Mouse (Mus musculus) ZHBTc4 (cell line): Measurements from ENCODE around the gene Cavin1.
"Not testable (repeated sequence)": the region's sequence is repeated elsewhere in the genome, so short reads cannot be mapped to it uniquely, and the experiment has no call there.

ENCODE experiments used
- DNase-seq: peaks from one replicate; pipeline ENCODE4 v3.0.0-alpha.2; 2011; ENCODE audit warnings: low read depth, low spot score

Gene Cavin1

GRCm38 (mm10) chr11:100970557-100970937 lies at the start of gene Cavin1:
Cavin1 (minus strand) TSS chr11:100970887.
- DNase-seq: peak; percentile 74

DNA sequence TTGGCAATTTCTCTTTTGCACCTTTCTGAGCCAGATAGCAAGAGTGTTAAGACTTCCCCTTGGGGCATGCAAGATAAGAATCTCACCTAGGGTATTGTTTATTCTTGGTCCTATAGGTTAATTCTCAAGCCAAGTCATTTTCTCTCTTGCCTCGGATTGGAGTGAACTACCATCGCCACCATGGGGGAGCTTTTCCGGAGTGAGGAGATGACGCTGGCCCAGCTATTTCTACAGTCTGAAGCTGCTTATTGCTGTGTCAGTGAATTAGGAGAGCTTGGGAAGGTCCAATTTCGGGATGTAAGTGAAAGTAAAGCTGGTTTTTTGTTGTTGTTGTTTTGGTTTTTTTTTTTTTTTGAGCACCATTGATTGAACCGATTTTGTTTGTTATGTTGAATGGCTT lies 41.0 kb upstream of the Cavin1 start:
- DNase-seq: no peak

DNA sequence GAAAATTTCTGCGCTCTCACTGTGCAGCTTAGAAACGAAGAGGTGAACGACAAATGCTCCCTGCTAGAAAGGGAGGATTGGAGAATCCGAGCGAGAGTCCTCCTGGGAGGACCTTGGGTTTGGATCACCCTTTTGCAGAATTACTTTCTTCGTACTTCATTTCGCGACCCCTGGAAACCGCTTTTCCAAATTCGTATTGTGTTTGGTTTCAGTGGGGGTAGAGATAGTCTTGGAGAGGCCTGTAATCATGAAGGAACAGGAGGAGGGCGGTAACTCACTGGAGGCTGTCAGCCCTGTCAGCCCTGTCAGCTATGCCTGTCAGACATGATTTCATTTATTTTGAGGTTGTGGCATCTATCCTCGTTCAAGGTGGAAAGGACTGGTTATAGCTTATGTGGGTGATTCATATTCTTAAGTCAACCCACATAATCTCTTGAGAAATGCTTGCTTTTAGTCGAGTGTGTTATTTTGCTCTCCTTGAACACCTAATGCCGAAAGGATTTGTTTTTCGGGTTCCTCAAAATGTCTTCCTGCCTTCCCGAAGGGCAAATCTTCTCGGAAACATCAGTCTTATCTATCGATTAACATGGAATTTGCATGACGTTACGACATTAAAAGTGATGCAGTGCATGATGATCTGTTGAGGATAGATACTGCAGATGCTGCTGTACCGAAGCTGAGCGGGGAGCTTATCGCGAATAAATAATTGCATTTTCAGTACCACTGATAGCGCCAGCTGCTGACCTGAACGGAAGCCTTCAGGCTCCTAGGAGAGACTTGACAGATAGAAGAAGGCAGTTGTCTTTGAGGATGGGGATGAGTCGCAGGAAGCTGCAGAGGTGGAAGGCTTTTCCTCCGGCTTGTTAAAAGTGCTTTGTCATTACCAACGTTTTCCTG lies 39.4 kb upstream of the Cavin1 start:
- DNase-seq: peak; percentile 47

DNA sequence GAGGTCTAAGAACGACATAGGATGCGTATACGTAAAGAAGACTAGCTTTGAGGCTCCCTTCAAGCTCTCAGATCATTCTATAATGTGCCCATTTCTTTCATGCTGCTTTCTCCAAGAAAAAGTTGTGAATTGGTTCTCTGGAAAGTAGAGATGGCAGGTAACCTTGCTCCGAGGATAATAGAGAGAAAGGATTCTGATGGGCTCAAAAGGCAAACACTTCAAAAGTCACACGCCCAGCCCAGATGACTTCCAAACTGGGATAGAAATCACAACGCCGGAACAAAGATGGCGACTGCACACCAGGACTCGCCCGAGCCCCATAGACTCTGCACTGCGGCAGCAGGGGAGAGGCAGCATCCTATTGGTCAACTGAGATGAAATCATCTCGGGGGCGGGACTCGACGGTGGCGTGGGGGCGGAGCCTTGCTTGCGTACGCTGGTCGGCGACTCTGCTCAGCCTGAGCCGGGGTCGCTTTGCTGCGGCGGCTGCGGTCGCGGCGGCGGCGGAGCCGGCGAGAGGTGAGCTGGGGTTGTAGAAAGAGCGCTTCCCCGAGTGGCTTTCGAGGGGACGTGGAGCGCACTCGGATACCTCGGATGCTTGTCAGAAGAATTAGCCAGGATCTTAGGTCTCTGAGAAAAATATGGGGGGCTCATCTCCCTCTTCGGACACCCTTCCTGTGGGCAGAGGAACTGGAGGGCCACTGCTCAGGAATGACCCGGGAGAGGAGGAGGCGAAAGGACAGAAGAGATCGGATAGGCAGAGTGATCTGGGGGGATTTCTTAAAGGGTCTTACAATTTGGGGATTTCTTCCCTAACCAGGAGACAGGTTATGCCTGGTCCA lies 38.6 kb upstream of the Cavin1 start, which contains the start of gene Atp6v0a1:
TSS of gene Atp6v0a1 (plus strand) at position 407 of the 842 bp plus-strand sequence.
- DNase-seq: peak; percentile 98

DNA sequence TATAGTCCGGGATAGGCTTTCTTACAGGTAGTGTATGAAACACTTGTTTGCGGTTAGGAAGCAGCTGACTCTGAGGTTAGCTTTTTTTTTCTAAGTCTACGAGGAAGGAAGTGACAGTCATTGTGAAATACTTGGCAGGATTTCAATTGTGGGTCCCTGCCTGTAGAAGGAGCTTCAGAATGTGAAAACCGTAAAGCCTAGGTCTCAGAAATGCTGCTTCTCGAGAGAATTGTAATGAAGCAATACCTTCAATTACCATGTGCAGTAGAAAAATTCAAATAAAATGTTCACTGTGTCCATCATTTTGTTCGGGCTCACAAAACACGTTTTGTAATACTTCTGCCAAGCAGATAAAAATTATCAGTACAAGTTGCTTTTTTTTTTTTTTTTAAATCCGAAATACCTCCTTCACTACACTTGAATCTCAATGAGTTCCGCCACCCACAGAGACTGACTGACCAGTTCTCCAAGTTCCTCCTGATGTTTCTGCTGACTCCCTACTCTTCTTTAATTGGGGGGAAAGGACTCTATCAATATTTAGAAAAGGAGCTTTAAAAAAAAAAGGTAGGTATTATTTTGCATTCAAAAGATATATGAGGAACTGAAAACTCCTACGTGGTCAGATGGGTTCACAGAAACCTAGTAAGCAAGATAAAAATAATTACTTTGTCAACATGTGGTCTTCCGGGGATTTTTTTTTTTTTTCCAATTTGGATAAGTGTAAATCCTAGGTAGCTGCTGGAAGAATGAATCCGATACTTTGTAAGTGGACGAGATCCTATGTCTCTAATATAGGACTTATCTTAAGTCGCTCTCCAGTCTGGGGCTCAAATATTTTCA lies 37.7 kb upstream of the Cavin1 start:
- no peak for DNase-seq

GRCm38 (mm10) chr11:101003025-101003685 lies 32.5 kb upstream of the Cavin1 start:
- DNase-seq: no peak

- DNase-seq: not testable (repeated sequence)
Measured at GRCm38 (mm10) chr11:101001875-101002552, 31.3 kb upstream of the Cavin1 start.

DNA sequence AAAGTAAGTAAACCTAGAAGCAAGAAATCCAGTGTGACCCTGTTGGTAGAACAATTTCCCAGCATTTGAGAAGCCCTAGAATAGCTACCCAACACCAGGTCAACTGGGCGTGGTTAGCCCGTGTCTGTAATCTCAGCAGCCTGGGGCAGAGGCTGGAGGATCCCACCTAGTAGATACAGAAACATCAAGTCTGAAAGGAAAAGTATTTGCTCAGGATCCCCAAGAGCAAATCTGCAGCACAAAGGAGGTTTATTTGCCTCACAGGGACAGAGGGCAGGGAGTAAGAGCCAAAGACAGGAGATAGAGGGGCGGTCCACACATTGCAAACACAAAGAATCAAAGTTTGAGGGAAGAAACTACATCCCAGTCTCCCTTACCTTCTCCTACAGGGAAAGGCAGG lies 28.6 kb upstream of the Cavin1 start:
- DNase-seq: peak; percentile 94

DNA sequence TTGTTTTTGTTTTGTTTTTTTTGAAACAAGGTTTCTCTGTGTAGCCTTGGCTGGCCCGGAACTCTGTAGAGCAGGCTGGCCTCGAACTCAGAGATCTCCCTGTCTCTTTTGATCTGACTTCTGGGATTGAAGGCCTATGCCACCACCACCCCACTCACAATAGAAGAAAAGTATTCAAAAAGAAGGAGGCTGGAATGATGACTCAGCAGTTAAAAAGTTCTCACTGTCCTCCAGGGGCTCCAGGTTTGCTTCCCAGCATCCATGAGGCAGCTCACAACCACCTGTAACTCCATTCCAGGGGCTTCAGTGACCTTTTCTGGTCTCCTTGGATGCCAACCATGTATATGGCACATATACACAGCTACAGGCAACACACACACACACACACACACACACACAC lies 28.1 kb upstream of the Cavin1 start:
- DNase-seq: no peak

DNA sequence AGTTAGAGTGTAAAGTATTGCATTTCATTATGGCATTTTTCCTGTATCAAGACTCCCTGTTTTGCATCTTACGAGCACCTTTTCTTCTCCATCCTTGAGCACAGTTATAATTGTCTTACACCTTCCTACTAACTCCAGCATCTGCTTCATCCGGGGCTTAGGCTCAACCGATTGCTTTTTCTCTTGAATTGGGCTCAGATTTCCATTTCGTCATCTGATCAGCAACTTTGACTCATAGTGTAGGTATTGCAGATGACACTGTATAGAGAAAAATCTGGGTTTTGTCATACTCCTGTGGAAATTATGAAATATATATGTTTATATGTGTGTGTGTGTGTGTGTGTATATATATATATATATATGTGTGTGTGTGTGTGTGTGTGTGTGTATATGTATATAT lies 25.8 kb upstream of the Cavin1 start:
- DNase-seq: no peak

- DNase-seq: no peak
Measured at GRCm38 (mm10) chr11:100994655-100995054, 24.0 kb upstream of the Cavin1 start.

DNA sequence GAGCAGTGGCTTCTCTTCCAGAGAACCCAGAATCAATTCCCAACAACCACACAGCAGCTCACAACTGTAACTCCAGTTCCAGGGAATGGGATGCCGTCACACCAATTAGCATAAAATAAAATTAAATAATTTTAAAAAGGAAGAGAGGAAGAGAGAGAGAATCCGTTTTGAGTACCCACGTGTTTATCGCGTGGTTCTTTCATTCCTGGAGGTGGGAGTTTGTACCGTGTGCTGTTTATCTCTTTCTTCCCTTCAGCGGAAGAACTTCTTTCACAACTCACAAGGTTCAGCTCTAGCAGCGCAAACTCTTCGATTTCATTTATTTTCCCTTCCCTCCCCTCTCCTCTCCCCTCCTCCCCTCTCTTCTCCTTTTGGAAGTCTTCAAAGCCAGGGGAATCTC lies 23.5 kb upstream of the Cavin1 start:
- DNase-seq: no peak

DNA sequence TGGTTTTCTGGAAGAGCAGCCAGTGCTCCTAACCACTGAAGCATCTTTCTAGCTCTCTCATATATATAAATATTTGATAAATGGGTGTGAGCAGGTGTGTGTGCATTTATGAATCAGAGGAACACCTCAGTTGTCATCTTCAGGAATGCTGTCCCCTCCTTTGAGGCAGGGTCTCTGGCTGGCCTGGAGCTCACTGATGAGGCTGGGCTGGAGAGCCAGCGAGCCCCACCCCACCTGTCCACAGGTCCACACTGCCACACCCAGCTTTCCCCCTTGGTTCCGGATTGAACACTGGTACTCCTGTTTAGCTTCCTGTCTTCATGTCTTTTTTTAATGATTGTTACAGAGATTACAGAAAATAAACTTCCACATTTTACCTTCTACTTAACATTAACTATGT lies 22.8 kb upstream of the Cavin1 start:
- DNase-seq: no peak

DNA sequence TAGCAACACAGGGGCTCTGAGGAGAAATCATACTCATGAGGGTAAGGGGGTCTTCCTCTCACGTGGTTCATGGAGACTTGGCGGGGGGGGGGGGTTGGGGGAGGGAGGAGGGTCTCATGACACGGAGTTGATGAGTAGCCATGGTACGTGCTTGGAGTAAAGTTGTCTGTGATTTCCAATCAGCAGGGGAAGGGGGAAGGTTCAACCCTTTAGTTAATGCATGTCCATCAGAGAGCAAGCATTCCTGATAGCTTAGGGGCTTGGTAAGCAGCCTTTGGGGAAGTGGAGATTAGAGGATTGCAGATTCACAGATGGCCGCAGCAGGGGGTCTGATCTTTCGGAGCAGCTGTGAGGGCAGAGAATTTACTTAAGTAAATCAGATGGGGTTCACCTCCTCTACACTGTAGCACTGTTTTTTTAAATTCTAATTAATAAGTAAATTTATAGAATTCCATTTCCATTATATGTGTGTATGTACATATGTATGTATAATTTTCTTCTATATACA lies 20.4 kb upstream of the Cavin1 start:
- DNase-seq: peak; percentile 82

DNA sequence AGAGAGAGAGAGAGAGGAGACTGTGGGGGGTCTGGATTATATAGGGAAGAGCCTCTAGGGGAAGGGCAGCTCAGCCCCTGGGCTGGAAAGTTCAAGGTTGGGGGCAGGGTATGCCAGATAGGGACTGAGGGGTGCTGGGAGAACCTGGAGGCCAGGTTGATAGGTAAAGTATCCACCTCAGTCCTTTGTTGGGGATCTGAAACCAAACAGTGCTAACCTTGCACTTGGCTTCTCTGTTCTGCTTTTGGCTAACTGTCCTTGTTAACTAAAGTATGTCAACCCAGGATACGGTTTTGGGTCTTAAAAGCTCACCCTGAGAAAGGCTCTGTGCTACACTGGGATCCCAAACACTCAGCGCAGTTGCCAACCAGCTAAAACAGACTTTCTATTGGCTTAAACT lies 19.0 kb upstream of the Cavin1 start:
- no peak for DNase-seq

- DNase-seq: no peak
Measured at GRCm38 (mm10) chr11:100988674-100989073, 18.0 kb upstream of the Cavin1 start.

GRCm38 (mm10) chr11:100985607-100986006 lies 14.9 kb upstream of the Cavin1 start:
- DNase-seq: peak; percentile 68

GRCm38 (mm10) chr11:100983778-100984131 lies 13.1 kb upstream of the Cavin1 start:
- DNase-seq: no peak

DNA sequence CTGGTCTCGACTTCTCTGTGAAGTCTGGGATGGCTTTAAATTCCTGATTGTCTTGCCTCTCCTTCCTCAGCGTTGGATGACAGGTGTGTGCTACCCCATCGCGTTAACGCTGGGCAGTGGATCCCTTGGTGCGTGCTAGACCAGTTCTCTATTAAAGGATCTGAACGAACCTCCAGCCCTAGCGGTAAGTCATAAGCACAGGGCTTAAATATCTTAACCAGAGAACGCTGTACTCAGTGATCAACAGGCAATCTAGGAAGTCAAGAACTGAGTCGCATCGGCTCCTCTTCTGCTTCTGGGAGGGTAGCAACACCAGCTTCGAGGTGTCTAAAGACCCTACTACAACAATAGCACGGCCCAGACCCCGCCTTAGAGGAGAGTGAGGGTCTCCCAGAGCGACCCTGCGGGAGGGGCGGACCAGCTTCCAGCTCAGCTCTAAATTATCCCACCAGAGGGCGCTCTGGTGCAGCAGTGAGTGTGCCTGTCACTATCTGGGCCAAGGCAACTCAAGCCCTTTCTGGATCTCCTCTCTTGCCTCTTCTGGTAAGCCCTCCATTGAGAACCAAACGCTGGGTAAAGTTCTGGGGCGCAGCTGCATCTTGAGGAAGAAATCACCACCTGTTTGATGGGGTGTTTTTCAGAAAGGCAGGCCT lies 12.6 kb upstream of the Cavin1 start:
- DNase-seq: peak; percentile 87

DNA sequence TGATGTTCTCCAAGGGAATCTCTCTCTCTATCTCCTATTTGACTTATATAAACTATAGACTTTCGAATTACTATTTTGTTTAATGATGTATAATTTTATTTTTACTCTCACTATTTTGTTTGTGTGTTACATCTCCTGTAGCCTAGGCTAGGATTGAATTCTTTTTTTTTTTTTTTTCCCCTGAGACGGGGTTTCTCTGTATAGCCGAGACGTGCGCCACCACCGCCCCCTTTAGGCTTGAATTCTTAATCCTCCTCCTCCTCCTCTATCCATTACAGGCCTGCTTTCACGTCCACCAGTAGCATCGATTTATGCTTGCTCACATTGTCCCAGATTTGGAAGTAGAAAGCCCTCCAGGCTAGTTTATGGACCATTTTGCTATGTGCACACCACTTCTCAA lies 11.4 kb upstream of the Cavin1 start:
- peak; percentile 23 for DNase-seq
